Mouse (Mus musculus) gonadal fat pad, adult 2 months (tissue): ENCODE measurements at regions not wholly inside any gene's neighbourhood (a gene's known extent, or its start where the extent isn't known, plus 50 kb on each side); places are given as distances from the start of the nearest gene placed in this dataset.

Source experiments
- DNase-seq: peaks from one replicate; pipeline ENCODE4 v3.0.0-alpha.2; 2012; ENCODE audit warnings: low read depth

GRCm38 (mm10) chr14:58499071-58499470 is 428.7 kb downstream of the Fgf9 start:
- no peak for DNase-seq

DNA sequence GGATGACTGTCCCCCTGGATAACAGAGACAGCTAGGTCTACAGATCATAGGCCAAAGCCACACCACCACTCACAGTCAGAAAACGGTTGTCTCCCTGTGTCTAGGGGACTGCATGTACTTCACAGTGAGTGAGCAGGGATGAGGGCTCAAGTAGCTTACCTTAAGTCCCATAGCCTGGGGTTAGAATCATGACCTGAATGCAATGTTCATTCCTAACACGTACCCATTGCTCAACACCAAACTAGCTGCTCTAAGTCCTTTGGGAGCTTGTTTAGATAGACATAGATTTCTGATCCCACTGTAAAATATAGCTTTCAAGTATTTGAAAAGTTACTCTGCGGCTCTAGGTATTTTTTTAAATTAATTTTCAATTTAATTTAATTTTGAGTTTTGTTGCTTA is 426.6 kb downstream of the Fgf9 start:
- peak; percentile 67 for DNase-seq

- peak; percentile 99 for DNase-seq
Measured at GRCm38 (mm10) chr14:58494400-58494987, 424.1 kb downstream of the Fgf9 start.

DNA sequence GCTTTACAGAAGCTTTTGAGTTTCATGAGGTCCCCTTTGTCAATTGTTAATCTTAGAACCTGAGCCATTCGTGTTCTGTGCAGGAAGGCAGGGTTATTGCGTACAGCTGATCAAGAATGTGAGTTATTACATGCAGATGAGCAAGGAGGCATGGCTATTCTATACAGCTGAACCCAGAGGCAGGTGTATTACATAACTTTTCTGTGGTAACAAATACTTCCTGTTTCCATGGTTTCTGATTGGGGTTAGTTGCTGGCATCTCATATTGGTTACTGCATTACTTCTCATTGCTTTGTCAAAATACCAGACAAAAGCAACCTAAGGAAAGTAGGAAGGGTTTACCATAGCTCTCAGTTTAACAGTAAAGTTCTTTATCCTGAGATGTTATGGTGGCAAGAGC is 421.8 kb downstream of the Fgf9 start:
- no peak for DNase-seq

DNA sequence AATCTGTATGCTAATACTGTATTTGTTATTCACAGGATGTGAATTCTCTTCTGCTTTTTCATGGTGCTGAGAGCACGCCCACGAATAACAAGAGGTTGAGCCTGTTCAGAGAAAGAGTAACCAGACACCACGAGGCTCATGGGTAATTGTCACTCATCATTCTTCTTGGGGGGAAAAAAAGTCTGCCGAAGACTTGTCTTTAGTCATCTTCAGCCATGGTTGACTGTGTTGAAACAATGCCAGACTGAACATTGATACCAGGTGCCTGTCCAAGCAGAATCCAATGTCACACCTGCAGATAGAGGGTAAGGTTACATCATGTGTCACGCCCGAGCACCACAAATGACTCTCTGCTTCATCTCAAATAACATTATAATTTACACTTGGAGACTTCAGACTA is 418.5 kb downstream of the Fgf9 start:
- no peak for DNase-seq

GRCm38 (mm10) chr14:58487836-58488235 is 417.5 kb downstream of the Fgf9 start:
- DNase-seq, result no peak

DNA sequence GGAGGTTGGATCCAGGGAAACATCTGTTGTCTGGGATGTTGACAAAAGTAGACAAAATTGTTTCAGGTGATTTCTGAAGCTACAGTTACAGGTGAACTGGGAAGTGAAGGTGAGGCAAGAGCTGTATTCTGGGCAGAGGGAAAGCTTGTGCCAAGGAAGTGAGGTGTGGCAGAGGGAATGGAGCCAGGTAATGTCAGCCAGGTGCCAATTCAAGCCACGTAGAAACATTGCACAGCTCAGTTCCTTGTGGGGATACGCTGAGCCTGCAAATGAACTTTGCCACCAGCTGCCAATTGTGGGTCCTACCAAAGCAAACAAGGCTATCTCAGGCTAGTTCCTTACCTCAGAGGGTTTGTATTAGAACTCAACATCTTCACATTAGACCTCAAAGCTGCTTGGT is 410.1 kb downstream of the Fgf9 start:
- peak; percentile 49 for DNase-seq

DNA sequence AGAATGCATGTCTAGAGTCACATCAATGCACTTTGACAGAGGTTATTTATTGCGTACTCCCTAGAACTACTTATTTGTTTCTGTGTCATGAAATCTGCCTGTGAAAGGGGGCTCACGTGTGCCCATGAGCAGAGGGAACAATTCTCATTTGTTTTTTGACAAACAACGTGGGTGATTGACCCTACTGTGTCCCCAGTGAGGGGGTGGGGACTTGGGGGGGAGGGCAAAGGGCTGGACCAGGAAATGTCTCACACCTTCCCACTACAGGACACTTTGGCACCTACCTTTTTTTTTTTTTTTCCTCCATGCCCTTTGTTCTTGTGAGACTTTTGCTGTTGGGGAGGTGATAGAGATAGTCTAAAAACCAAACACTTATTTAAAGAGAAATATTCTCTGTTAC is 400.3 kb downstream of the Fgf9 start:
- DNase-seq, result no peak

GRCm38 (mm10) chr14:58468451-58468850 is 398.1 kb downstream of the Fgf9 start:
- no peak for DNase-seq

GRCm38 (mm10) chr14:58467856-58468255 is 397.5 kb downstream of the Fgf9 start:
- DNase-seq, result no peak

- no peak for DNase-seq
Measured at GRCm38 (mm10) chr14:58446776-58447354, 376.5 kb downstream of the Fgf9 start.

- no peak for DNase-seq
Measured at GRCm38 (mm10) chr14:58444496-58444895, 374.1 kb downstream of the Fgf9 start.

- no peak for DNase-seq
Measured at GRCm38 (mm10) chr14:58442501-58442900, 372.2 kb downstream of the Fgf9 start.

DNA sequence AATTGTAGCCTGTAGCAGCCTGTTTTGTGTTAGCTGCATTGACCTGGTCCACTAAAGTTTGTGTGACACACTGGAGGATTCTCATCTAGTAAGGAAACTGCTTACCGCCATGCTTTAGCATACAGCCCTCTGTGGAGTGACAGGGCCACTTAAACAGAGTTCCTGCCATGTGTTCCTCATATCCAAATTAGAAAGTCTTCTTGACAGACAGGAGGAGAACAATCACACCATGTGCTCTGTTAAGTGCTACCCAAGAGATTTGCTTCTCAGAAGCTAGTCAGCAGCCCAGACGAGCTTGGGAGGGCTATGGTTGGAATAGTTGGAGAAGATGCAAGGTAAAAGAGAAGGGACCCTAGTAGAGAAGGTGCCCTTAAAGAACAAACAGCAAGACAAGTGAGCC is 369.6 kb downstream of the Fgf9 start:
- DNase-seq, result no peak

DNA sequence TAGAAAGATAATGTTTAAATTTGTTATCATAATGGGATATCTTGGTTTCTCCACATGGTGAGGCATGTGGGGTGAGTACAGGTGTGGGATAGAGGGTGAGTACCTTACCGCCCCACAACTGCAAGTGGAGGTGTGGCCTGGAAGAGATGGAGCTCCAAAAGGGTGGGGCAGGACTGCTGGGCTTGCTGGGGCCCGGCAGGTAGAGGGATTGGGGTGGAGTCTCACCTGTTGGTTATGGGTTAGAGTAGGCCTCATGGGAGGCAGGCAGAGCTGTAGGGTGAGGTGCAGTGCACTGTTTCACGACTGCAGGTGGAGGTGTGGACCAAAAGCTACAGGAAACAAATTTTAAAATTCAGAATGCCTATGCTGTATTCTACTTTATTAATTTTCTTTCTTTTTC is 365.7 kb downstream of the Fgf9 start:
- DNase-seq, result no peak

DNA sequence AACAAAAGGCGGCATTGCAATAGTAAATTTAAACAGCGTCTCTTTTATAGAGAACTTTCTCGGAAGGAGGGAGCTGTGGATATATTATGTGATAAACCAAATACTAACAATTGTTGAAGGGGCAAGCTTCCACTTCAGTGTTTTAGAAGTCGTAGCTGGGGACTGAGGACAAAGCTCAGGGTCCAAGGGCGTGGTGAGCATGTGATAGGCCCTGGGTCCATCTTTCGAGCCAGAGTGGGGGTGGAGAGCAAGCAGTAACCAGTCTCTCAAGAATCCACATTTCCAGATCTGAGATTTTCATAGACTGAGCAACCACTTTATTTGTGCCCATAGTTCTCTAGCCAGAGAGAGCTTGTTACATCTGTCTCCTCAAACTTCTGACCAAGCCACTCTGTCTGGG is 356.1 kb downstream of the Fgf9 start:
- no peak for DNase-seq

- DNase-seq, result no peak
Measured at GRCm38 (mm10) chr14:58421904-58422303, 351.6 kb downstream of the Fgf9 start.

- DNase-seq, result no peak
Measured at GRCm38 (mm10) chr14:58417545-58417944, 347.2 kb downstream of the Fgf9 start.

- no peak for DNase-seq
Measured at GRCm38 (mm10) chr14:58392055-58392726, 321.8 kb downstream of the Fgf9 start.

GRCm38 (mm10) chr14:58390741-58391140 is 320.4 kb downstream of the Fgf9 start:
- no peak for DNase-seq

GRCm38 (mm10) chr14:58387348-58388000 is 317.1 kb downstream of the Fgf9 start:
- DNase-seq, result no peak

- no peak for DNase-seq
Measured at GRCm38 (mm10) chr14:58375056-58375455, 304.7 kb downstream of the Fgf9 start.

DNA sequence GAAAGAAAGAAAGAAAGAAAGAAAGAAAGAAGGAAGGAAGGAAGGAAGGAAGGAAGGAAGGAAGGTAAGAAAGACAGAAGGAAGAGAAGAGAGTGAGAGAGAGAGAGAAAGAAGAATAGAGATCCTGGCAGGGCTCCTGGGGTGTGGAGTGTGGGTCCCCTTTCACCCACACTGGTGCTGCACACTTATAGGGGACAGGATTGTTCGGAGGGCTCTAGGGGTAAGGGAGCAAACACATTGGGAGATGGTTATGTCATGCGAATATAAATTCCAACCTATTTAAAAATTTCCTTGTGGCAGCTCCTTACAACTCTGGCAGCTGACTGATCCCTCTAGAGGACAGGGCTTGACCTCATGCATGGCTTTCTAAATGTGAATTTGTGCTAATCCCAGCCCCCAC is 286.5 kb downstream of the Fgf9 start:
- no peak for DNase-seq
